ENCODE assay signal across 9 mouse cellular contexts in the genomic region with DNA sequence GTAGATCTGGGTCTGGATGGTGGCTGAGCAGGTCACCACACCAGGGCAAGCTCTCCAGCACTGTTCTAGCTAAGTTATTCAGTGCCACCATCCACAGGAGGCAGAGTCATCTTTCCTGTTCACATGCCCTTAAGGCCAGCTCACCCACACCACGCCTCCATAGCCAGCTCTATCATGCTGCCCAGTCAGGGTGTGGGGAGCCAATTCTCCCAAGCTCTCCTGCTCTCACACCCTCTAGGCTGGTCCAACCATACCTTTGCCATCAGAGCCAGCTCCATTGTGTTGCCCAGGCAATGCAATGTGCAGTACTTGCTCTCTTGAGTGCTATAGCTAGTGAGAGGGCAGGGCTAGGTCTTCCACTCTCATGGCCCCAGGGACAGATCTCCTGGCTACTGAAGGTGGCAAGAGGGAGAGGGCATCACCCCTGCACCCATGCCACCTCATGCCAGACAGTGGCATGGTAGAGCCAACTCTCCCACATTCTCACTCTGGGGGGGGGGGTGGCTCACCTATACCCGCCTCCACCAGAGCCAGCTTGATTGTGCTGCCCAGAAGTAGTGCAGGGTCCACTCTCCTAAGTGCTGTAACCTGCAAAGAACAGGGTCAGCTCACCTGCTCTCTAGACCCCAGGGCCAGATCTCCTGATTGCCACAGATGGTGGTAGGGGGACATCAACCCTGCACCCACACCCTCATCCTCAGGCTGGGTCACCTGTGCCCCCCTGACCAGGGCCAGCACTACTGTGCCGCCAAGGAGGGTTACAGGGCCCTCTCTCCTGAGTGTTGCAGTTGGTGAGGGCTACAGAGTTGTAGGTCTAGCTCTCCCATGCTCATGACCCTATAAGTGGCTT. TPM values are rescaled to one million over a fixed set of nuclear protein-coding genes. Genes with fewer than 3 reads are reported as not detected.
A peak's percentile ranks its signal among the peaks of the same experiment; 100 is the strongest.
DNase-seq lines count a peak whose midpoint lies in the region; ATAC-seq and TF ChIP-seq lines count a peak whose summit lies in the region.
"Had no signal": no experiment of that assay in that cellular context is flagged by ENCODE, and none has a peak within 500 bp of the region (broad histone marks: within the 10 kb centered on the region; RNA-seq: fewer than 3 reads in every experiment).

No protein-coding gene starts in this region.

- no peaks in the 10 kb centered on the region for H3K27me3 ChIP-seq in forebrain, embryonic 15.5 days
- no peaks in the 10 kb centered on the region for H3K27me3 ChIP-seq in forebrain, postnatal 0 days (ENCODE audit: insufficient read depth, low read length)
- no peaks in the 10 kb centered on the region for H3K27me3 ChIP-seq in midbrain, embryonic 13.5 days
- no peaks in the 10 kb centered on the region for H3K27me3 ChIP-seq in midbrain, embryonic 10.5 days (ENCODE audit: low read depth, poor library complexity, severe bottlenecking)
- no peaks in the 10 kb centered on the region for H3K27me3 ChIP-seq in liver, embryonic 11.5 days (replicated peaks; ENCODE audit: control insufficient read depth, insufficient read depth, low read length)
- no peaks in the 10 kb centered on the region for H3K27me3 ChIP-seq in stomach, embryonic 15.5 days (replicated peaks)

- H3K4me1 ChIP-seq in forebrain, embryonic 15.5 days, result no peaks in the 10 kb centered on the region
- no peaks in the 10 kb centered on the region for H3K4me1 ChIP-seq in forebrain, postnatal 0 days (ENCODE audit: insufficient read depth)
- 0 out of 2 replicates have a peak, but pooled peaks cover 6% of the 10 kb centered on the region for H3K4me1 ChIP-seq in midbrain, embryonic 13.5 days (replicated peaks)
- 0 out of 2 replicates have a peak, but pooled peaks cover 5% of the 10 kb centered on the region for H3K4me1 ChIP-seq in midbrain, embryonic 10.5 days
- peaks cover 40% of the 10 kb centered on the region for H3K4me1 ChIP-seq in liver, embryonic 11.5 days (replicated peaks; ENCODE audit: control insufficient read depth, insufficient read depth, low read length)
- peaks cover 3% of the 10 kb centered on the region; the same call in 1 of the 2 replicates for H3K4me1 ChIP-seq in stomach, embryonic 15.5 days

- H3K9ac ChIP-seq in forebrain, embryonic 15.5 days (replicated peaks), result no peak overlapping the region
- H3K9ac ChIP-seq in forebrain, postnatal 0 days, result no peak overlapping the region
- H3K9ac ChIP-seq in midbrain, embryonic 13.5 days (replicated peaks), result no peak overlapping the region
- H3K9ac ChIP-seq in liver, embryonic 11.5 days (ENCODE audit: low read depth, low read length), result no peak overlapping the region
- no peak overlapping the region for H3K9ac ChIP-seq in stomach, embryonic 15.5 days

- no peak for DNase-seq in forebrain, postnatal 0 days
- DNase-seq in midbrain, embryonic 10.5 days (ENCODE audit: low spot score), result no peak
- DNase-seq in liver, embryonic 11.5 days (ENCODE audit: low spot score), result no peak
- DNase-seq in layer of hippocampus, adult 8-10 months (ENCODE audit: low spot score in 2 of 2), result no peak
- no peak for DNase-seq in lung, postnatal 14 days
- DNase-seq: kidney, adult 9 months had no signal

- WGBS in forebrain, embryonic 15.5 days, result 95% methylated on average over 3 of the region's 3 CpGs
- WGBS in forebrain, postnatal 0 days, result 94% methylated on average over 3 of the region's 3 CpGs
- WGBS in midbrain, embryonic 13.5 days, result 98% methylated on average over 3 of the region's 3 CpGs
- WGBS in midbrain, embryonic 10.5 days, result 85% methylated on average over 3 of the region's 3 CpGs
- WGBS in liver, embryonic 11.5 days, result 77% methylated on average over 3 of the region's 3 CpGs
- 97% methylated on average over 3 of the region's 3 CpGs for WGBS in stomach, embryonic 15.5 days

- ATAC-seq in forebrain, embryonic 15.5 days (replicated peaks), result 0 out of 2 replicates have a peak, but pooled peaks have one; percentile 32
- no peak for ATAC-seq in forebrain, postnatal 0 days
- peak; percentile 62 for ATAC-seq in midbrain, embryonic 13.5 days
- ATAC-seq in liver, embryonic 11.5 days (replicated peaks; ENCODE audit: low FRiP score), result peak; percentile 56
- peak; percentile 27; the same call in 1 of the 2 replicates for ATAC-seq in stomach, embryonic 15.5 days (ENCODE audit: insufficient read depth, low FRiP score, low read depth)

- no peak overlapping the region for H3K27ac ChIP-seq in forebrain, embryonic 15.5 days (replicated peaks)
- no peak overlapping the region for H3K27ac ChIP-seq in forebrain, postnatal 0 days (ENCODE audit: low read depth, low read length)
- no peak overlapping the region for H3K27ac ChIP-seq in midbrain, embryonic 13.5 days
- no peak overlapping the region for H3K27ac ChIP-seq in midbrain, embryonic 10.5 days (replicated peaks)
- H3K27ac ChIP-seq in liver, embryonic 11.5 days (ENCODE audit: low read depth, low read length), result no peak overlapping the region
- H3K27ac ChIP-seq in stomach, embryonic 15.5 days, result no peak overlapping the region

- no peak overlapping the region for H3K4me3 ChIP-seq in forebrain, embryonic 15.5 days
- H3K4me3 ChIP-seq in forebrain, postnatal 0 days (ENCODE audit: low read depth, low read length), result no peak overlapping the region
- no peak overlapping the region for H3K4me3 ChIP-seq in midbrain, embryonic 13.5 days (replicated peaks)
- no peak overlapping the region for H3K4me3 ChIP-seq in midbrain, embryonic 10.5 days
- H3K4me3 ChIP-seq in liver, embryonic 11.5 days (ENCODE audit: low read depth, low read length), result no peak overlapping the region
- no peak overlapping the region for H3K4me3 ChIP-seq in stomach, embryonic 15.5 days (replicated peaks)

- no peaks in the 10 kb centered on the region for H3K36me3 ChIP-seq in forebrain, embryonic 15.5 days
- H3K36me3 ChIP-seq in forebrain, postnatal 0 days (ENCODE audit: insufficient read depth), result no peaks in the 10 kb centered on the region
- H3K36me3 ChIP-seq in midbrain, embryonic 13.5 days, result no peaks in the 10 kb centered on the region
- H3K36me3 ChIP-seq in midbrain, embryonic 10.5 days, result no peaks in the 10 kb centered on the region
- no peaks in the 10 kb centered on the region for H3K36me3 ChIP-seq in liver, embryonic 11.5 days (ENCODE audit: control insufficient read depth, insufficient read depth, low read length)
- H3K36me3 ChIP-seq in stomach, embryonic 15.5 days, result no peaks in the 10 kb centered on the region

- no peaks in the 10 kb centered on the region for H3K9me3 ChIP-seq in forebrain, embryonic 15.5 days
- H3K9me3 ChIP-seq in forebrain, postnatal 0 days (ENCODE audit: low read length), result no peaks in the 10 kb centered on the region
- no peaks in the 10 kb centered on the region for H3K9me3 ChIP-seq in midbrain, embryonic 13.5 days
- no peaks in the 10 kb centered on the region for H3K9me3 ChIP-seq in midbrain, embryonic 10.5 days (replicated peaks)
- H3K9me3 ChIP-seq in liver, embryonic 11.5 days (ENCODE audit: control insufficient read depth, low read length), result no peaks in the 10 kb centered on the region
- no peaks in the 10 kb centered on the region for H3K9me3 ChIP-seq in stomach, embryonic 15.5 days

- no peak overlapping the region for H3K4me2 ChIP-seq in forebrain, embryonic 15.5 days (replicated peaks)
- no peak overlapping the region for H3K4me2 ChIP-seq in forebrain, postnatal 0 days (ENCODE audit: low read depth)
- H3K4me2 ChIP-seq in midbrain, embryonic 13.5 days (replicated peaks), result no peak overlapping the region
- no peak overlapping the region for H3K4me2 ChIP-seq in liver, embryonic 11.5 days
- no peak overlapping the region for H3K4me2 ChIP-seq in stomach, embryonic 15.5 days

- TF ChIP-seq CTCF in forebrain, postnatal 0 days (IDR thresholded peaks at IDR 0.05; ENCODE audit: low read depth), result no peak

RNA-seq across cellular contexts. Expression of a gene that starts 25.5 kb away (rescaled TPM):
- polyA plus RNA-seq in forebrain, embryonic 15.5 days (2015; fragmentation: Nextera tagmentation; extraction: Ambion mirVana), result 46.5 and 51.3 TPM in 2 replicates
- total RNA-seq in forebrain, postnatal 0 days (2014; rRNA removed), result 63.1 and 71.1 TPM in 2 replicates
- 57.2 and 68.7 TPM in 2 replicates for polyA plus RNA-seq in forebrain, postnatal 0 days (2015; fragmentation: Nextera tagmentation; extraction: Ambion mirVana)
- polyA plus RNA-seq in midbrain, embryonic 13.5 days (2015; fragmentation: Nextera tagmentation; extraction: Ambion mirVana), result 47.9 TPM in 2 replicates
- polyA plus RNA-seq in midbrain, embryonic 10.5 days (2016; fragmentation: Nextera tagmentation; extraction: Ambion mirVana), result 42.3 and 48.6 TPM in 2 replicates
- 80.0 and 83.0 TPM in 2 replicates for polyA plus RNA-seq in liver, embryonic 11.5 days (2014; fragmentation: Nextera tagmentation; extraction: Ambion mirVana)
- 84.5 and 91.5 TPM in 2 replicates for polyA plus RNA-seq in stomach, embryonic 15.5 days (2015; fragmentation: Nextera tagmentation; extraction: Ambion mirVana)
- 100 to 1,000 TPM; 118 to 133 (median 127) TPM for total RNA-seq in layer of hippocampus, adult 8-10 months (2022)
